Mouse (Mus musculus): ENCODE data around the gene Chd5.

The Chd5 gene

GRCm38 (mm10) chr4:152338419-152339292 lies at the start of gene Chd5:
Chd5 (plus strand) TSS chr4:152338651.
- DNase-seq (ENCODE audit: low read depth) = no peak

- DNase-seq (ENCODE audit: low read depth) = no peak
These were observed 48.1 kb upstream of the Chd5 start for GRCm38 (mm10) chr4:152290385-152290784.

GRCm38 (mm10) chr4:152290991-152291390 lies 47.5 kb upstream of the Chd5 start:
- no peak for DNase-seq (ENCODE audit: low read depth)

- DNase-seq (ENCODE audit: low read depth) = no peak
These were observed 46.9 kb upstream of the Chd5 start, which contains the start of gene Hes3 for GRCm38 (mm10) chr4:152291562-152291961. Hes3 (minus strand) TSS chr4:152291662.

- DNase-seq (ENCODE audit: low read depth) = no peak
These were observed 46.2 kb upstream of the Chd5 start for GRCm38 (mm10) chr4:152292102-152292765.

- no peak for DNase-seq (ENCODE audit: low read depth)
These were observed 44.1 kb upstream of the Chd5 start for GRCm38 (mm10) chr4:152294188-152294929.

GRCm38 (mm10) chr4:152295916-152296315 lies 42.5 kb upstream of the Chd5 start:
- DNase-seq (ENCODE audit: low read depth) = no peak

- DNase-seq (ENCODE audit: low read depth) = no peak
These were observed 42.1 kb upstream of the Chd5 start for GRCm38 (mm10) chr4:152296371-152296770.

GRCm38 (mm10) chr4:152296874-152297861 lies 41.3 kb upstream of the Chd5 start, which contains the start of gene Icmt:
Icmt (plus strand) TSS chr4:152297227.
- peak; percentile 89 for DNase-seq (ENCODE audit: low read depth)

GRCm38 (mm10) chr4:152298836-152299235 lies 39.6 kb upstream of the Chd5 start:
- no peak for DNase-seq (ENCODE audit: low read depth)

- no peak for DNase-seq (ENCODE audit: low read depth)
These were observed 38.1 kb upstream of the Chd5 start for GRCm38 (mm10) chr4:152300375-152300774.

GRCm38 (mm10) chr4:152302012-152302411 lies 36.4 kb upstream of the Chd5 start:
- no peak for DNase-seq (ENCODE audit: low read depth)

GRCm38 (mm10) chr4:152303172-152303571 lies 35.3 kb upstream of the Chd5 start:
- DNase-seq (ENCODE audit: low read depth) = no peak

GRCm38 (mm10) chr4:152304685-152305084 lies 33.8 kb upstream of the Chd5 start:
- DNase-seq (ENCODE audit: low read depth) = no peak

- no peak for DNase-seq (ENCODE audit: low read depth)
These were observed 32.5 kb upstream of the Chd5 start for GRCm38 (mm10) chr4:152305991-152306390.

- DNase-seq (ENCODE audit: low read depth) = no peak
These were observed 30.9 kb upstream of the Chd5 start for GRCm38 (mm10) chr4:152307542-152307941.

- DNase-seq (ENCODE audit: low read depth) = no peak
These were observed 26.3 kb upstream of the Chd5 start for GRCm38 (mm10) chr4:152312186-152312585.

GRCm38 (mm10) chr4:152313211-152313632 lies 25.2 kb upstream of the Chd5 start:
- DNase-seq (ENCODE audit: low read depth) = no peak

GRCm38 (mm10) chr4:152313934-152314333 lies 24.5 kb upstream of the Chd5 start:
- DNase-seq (ENCODE audit: low read depth) = no peak

GRCm38 (mm10) chr4:152315498-152316213 lies 22.8 kb upstream of the Chd5 start:
- DNase-seq (ENCODE audit: low read depth) = no peak
